Mouse (Mus musculus): ENCODE measurements around the gene Syt3. TPM values are rescaled to one million over a fixed set of nuclear protein-coding genes. Genes with fewer than 3 reads are reported as not detected.
A peak's percentile ranks its signal among the peaks of the same experiment; 100 is the strongest.

The Syt3 gene
- total RNA-seq, 2 experiments from 2014 or later: 77.1 to 81.9 TPM

DNA sequence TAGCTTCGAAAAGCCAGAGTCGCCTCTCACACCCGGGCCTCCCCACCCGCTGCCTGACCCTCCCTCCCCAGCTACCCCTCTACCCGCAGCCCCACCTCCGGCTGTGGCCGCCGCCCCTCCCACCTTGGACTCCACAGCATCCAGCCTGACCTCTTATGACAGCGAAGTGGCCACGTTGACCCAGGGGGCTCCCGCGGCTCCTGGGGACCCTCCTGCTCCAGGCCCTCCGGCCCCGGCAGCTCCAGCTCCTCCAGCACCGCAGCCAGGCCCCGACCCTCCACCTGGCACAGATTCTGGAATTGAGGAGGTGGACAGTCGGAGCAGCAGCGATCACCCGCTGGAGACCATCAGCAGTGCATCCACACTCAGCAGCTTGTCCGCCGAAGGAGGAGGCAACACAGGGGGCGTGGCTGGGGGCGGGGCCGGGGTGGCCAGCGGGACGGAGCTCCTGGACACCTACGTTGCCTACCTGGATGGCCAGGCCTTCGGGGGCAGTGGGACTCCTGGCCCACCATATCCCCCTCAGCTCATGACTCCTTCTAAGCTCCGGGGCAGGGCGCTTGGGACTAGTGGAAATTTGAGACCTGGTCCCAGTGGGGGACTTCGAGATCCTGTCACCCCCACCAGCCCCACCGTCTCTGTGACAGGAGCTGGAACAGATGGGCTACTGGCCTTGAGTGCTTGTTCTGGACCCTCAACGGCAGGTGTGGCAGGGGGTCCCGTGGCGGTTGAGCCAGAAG is 30.1 kb upstream of the Syt3 start:
- intact Hi-C loops (cut with DNase I): no loop called here
- DNase-seq (ENCODE audit: low spot score in 2 of 2): no peak

DNA sequence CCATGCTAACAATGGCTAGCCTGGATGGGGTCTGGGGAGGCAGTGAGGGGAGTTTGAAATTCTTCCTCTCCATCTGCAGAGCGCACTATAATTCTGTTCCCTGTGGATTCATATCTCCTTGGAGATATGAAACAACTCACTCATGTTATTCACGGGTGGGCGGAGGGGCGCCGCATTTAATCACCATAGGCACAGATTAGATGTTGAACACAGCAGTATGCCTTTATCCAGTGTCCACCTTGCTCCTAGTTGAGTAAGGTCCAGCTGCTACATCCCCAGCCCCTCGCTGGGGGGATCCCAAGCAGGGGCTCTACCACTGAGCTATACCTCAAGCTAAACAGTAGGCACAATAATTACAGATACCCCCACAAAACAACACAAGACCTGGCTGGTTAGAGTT is 28.5 kb upstream of the Syt3 start:
- intact Hi-C loops (cut with DNase I): no loop called here
- DNase-seq (ENCODE audit: low spot score in 2 of 2): peak in 1 of 2 experiments; percentile 36

DNA sequence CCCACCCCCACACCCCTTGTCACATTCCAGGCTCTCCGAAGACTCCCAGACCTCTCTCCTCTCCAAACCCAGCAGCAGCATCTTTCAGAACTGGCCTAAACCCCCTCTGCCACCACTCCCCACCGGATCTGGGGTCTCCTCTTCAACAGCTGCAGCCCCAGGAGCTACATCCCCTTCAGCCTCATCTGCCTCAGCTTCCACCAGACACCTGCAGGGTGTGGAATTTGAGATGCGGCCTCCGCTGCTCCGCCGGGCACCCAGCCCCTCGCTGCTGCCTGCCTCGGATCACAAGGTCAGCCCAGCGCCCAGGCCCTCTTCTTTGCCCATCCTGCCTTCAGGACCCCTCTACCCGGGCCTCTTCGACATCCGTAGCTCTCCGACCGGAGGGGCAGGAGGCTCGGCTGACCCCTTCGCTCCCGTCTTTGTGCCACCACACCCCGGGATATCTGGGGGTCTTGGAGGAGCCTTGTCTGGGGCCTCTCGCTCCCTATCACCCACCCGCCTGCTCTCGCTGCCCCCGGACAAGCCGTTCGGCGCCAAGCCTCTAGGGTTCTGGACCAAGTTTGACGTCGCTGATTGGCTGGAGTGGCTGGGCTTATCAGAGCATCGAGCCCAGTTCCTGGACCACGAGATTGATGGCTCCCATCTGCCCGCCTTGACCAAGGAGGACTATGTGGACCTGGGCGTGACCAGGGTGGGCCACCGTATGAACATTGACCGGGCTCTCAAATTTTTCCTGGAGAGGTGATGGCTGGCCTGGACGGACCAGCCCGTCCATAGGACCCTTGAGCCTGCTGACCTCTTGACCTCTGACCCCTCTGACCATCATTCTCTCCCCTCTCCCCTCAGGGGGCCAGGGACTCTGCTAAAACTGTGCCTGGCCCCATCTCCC is 27.1 kb upstream of the Syt3 start:
- DNase-seq (ENCODE audit: low spot score in 2 of 2): peak in 1 of 2 experiments; percentile 27
- intact Hi-C loops (cut with DNase I): no loop called here

DNA sequence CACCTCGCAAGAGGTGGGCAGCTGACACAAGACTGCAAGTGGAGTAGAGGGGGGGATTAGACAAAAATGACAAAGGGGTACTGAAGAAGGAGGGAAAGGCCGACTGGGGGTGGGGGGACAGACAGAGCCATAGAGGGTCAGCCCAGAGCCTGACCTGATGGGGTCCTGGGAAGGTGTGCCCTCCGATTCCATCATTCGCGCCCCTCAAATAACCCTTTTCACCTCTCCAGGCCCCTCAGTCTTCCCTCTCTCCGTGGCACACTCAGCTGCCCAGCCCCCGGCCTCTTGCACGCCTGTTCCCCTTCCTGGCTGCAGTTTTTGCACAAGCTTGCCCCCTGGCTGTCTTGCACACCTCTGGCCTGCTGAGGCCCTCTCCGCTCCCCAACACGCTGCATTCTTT is 26.4 kb upstream of the Syt3 start:
- no peak for DNase-seq (ENCODE audit: low spot score in 2 of 2)
- intact Hi-C loops (cut with DNase I): no loop called here

DNA sequence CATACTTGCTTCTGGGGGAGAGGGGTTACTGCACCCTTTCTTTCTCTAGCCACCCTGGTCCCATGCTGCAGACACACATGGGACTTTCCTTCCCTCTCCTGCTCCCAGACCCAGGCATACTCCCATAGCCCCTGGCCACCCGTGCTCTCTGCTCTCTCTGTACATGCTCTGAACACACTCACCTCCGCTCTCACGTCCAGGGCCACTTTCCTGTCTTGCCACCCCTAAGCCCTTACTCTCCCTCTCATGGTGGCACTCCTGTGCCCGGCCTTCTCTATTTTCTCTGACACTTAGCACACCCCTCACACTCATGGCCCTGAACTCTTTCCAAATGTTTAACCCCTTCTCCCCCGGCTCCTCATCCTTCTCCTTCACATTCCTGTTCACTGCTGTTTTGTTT is 25.9 kb upstream of the Syt3 start:
- DNase-seq (ENCODE audit: low spot score in 2 of 2): no peak
- intact Hi-C loops (cut with DNase I): no loop called here

DNA sequence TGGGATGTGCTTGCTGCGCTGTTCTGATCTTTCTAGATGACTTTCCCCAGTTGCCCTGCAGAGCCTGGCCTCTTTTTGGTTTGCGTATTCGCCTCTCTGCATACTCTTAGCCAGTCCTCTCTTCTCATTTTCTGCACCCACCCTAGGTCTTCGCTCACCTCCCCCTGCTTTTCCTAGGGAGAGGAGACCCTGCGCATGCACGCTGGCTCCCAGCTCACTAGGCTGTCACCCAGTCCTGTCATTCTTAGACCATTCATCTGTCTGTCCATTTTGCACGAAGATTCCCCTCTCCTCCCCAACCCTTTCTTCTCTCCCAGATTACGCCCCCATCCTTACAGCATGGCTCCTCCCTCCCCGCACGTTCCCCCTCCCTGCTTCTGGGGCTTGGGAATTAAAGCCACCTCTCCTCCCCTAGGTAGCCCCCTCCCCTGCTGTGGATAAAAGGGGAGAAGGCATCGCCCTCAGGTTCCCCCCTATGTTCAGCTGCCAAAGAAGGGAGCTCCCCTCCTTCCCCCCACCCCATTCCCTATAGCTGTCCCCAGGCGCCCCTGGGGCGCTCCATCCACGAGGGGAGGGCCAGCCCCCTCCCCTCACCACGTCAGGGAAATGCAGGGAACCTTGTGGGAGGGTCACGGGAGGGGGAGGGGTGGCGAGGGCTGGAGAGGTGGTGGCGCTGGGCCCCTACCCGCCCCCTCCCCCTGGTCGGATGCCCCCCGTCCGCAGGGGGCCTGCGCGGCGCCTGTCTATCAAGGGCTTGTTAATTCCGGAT is 24.8 kb upstream of the Syt3 start:
- DNase-seq (ENCODE audit: low spot score in 2 of 2): peak; percentile 44 to 54
- intact Hi-C loops (cut with DNase I): no loop called here

DNA sequence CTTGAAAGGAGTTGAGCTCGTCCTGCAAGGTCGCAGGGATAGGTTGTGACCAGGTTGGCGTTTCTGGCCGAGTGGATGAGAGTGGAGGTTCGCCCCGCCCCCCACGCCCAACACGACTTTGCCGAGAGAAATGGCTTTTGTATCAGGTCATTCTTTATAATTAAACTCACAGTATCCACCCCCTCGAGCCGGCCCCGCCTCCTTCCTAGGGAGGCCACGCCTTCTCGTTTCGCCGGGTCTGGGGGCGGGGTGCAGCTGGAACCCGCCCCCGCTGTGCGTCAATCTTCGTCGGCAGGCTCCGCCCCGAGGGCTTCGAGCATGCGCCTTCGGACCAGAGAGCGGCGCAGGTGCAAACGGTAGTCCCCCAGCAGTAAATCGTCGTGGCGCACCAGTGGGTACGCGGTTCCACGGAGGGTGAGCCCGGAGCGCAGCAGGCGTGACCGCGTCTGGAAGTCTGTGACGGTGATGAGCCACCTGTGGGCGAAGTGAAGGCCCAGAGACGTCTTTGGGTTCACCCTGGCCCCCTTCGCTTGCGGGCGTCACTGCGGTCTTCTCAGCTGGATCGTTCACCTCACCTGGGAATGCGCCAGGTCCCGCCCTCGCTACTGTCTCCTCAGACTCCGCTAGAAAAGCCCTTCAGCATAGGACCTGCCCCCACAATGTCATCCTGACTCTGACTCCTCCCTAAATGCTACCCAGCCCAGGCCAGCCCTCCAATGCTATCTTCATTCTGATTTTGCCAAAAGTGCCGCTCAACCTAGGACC is 23.8 kb upstream of the Syt3 start:
- DNase-seq (ENCODE audit: low spot score in 2 of 2): peak; percentile 96 to 97
- intact Hi-C loops (cut with DNase I): no loop called here

DNA sequence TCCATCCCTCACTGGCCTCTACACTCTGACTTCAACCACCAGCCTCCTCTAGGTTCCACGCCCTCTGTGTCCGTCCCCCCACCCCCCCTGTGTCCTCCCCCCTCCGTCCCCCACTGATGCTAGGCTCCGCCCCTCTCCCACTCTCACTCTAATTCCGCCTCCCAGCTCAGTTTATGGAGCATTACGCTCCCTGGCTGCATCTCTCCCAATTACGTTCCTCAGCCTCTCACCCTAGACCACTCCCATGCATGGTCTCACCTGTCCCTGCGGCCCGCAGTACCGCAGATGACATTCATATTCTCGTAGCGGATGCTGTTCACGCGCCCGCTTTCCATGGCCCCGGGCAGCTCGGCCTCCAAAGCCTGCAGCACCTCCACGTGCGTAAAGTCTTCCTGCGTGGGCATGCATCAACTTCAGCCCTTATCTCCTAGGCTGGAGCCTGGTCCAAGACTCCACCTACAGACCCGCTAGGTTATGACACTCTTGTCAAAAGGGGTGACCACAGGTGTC is 23.1 kb upstream of the Syt3 start:
- intact Hi-C loops (cut with DNase I): no loop called here
- peak; percentile 36 to 52 for DNase-seq (ENCODE audit: low spot score in 2 of 2)

DNA sequence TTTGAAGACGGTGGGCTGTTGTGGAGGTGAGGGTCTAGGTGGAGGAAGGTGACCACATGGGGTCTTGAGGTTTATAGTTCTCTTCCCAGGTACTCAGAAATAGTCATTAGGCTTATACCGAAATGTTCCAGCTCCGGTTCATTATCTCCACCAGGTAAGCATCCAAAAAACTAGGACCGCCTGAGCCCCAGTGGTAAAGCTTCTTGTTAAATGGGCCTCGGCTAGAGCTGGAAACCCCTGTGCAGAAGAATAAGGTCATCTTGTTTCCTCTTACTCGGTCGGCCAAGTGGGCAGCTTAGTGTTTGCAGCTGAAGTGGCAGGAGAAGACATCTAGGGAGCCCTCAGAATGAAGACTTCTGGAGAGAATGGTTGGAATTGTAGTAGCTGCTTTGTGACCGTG is 11.2 kb upstream of the Syt3 start:
- no peak for DNase-seq (ENCODE audit: low spot score in 2 of 2)
- intact Hi-C loops (cut with DNase I): no loop called here

DNA sequence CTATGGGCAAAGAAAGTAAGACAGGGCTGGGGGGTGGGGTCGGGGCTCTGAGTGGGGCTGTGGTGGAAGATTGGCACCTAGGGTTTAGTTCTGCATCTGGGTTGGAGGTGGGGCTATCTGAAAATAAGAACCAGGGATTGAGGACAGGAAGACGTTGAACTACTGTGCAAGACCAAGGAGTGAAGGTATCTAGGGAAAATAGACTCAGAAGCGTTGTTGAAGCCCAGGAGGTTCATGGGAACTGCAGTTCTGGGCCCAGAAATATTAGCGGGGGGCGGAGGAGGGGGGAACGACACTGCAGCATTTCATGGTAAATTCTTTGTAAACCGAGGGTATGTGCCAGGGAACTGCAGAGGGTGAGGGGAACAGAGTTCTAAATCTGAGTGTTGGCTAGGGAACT is 10.4 kb upstream of the Syt3 start:
- no peak for DNase-seq (ENCODE audit: low spot score in 2 of 2)
- intact Hi-C loops (cut with DNase I): no loop called here

DNA sequence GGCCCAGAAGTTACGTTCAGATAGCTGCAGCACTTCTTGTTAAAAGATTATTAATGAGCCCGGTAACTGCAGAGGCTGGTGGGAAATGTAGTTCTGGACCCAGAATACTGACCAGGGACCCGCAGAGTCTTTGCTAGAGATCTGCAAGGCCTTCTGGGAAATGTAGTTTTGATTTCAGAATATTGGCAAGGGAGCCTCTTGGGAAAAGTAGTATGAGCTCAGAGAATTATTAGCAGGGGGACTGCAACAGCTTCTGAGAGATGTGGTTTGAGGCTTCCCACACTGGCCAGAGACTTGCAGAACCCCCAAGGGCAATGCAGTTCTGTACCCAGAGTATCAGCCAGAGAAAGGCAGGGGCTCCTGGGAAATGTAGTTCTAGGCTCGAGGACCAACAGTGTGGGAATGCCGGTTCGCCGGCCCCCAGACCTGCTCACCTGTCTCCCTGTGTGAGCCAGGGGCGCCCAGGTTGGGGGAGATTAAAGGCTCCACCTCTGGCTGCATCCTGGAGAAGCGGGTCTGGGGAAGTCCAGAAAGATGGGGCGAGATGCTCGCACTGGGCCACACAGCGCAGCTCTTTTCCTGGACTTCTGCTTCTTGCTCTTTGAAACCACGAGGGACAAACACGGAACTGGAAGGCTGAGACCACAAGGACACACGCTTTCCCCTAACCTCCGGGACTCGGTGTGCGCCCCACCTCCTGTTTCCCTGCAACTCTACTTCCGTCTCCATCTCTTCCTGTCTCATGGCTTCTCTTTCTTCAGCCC is 9.8 kb upstream of the Syt3 start:
- peak; percentile 89 to 95 for DNase-seq (ENCODE audit: low spot score in 2 of 2)
- intact Hi-C loops (cut with DNase I): no loop called here

DNA sequence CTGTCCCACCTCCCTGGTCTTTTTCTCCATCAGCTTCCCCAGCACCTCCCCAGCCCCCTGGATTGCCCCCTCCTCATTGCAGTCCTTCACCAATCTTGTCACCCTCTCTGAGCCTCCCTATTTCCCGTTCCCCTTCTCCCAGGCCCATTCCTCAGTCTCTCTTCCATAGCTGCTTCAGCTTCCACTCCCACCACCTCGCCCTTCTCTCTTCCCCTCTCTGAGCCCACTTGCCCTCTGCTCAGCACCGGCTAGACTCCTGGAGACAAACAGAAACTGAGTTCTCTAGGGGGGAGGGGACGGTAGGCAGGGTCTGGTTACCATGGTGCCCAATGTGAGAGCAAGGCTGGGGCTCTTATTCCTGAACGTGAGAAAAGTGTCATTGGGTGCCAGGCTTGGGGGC is 9.1 kb upstream of the Syt3 start:
- peak in 1 of 2 experiments; percentile 33 for DNase-seq (ENCODE audit: low spot score in 2 of 2)

DNA sequence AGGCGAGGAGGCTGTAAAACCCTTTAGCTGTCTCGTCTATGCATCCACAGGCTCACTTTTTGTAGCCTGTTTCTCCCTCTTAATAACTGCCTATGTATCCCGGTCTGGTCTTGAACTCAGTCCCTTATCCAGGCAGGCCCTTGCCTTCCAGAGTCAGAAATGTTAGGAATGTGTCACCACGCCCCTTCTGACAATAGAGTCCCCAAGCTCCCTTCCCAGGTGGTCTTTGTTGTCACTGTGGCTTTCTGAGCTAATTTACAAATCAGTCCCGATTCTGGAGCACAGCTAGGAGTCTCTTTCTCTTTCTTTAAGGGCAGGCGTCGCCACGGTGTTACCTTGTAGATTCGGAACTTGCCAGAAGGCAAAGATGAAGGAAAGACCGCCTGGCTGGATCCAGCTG is 8.7 kb upstream of the Syt3 start:
- intact Hi-C loops (cut with DNase I): loop anchor here (5.0 kb wide), 1 partner anchor 102 kb away; no protein-coding TSS in a partner anchor
- DNase-seq (ENCODE audit: low spot score in 2 of 2): no peak

More for the DNA sequence above, 9.1 kb upstream of the Syt3 start:
- intact Hi-C loops (cut with DNase I): loop anchor here (5.0 kb wide), 1 partner anchor 103 kb away; no protein-coding TSS in a partner anchor

DNA sequence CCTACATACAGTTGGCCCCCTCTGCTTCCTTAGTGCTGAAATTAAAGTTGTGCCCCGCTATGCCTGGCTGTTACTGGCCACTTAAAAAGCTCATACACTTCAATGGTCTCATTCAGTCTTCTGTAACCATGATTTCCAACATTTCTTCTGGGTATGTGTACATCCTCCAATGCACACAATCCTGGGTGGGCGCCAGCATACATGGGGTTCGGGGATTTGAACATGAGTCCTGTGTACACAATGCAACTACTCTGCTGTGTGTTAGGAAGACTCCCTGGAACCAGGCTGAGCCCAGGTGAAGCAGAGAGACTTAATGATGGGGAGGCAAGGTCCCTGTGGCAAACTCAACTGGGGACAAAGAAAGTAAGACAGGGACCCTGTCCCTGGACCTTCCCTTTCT is 8.1 kb upstream of the Syt3 start:
- intact Hi-C loops (cut with DNase I): loop anchor here (5.0 kb wide), 1 partner anchor 102 kb away; no protein-coding TSS in a partner anchor

DNA sequence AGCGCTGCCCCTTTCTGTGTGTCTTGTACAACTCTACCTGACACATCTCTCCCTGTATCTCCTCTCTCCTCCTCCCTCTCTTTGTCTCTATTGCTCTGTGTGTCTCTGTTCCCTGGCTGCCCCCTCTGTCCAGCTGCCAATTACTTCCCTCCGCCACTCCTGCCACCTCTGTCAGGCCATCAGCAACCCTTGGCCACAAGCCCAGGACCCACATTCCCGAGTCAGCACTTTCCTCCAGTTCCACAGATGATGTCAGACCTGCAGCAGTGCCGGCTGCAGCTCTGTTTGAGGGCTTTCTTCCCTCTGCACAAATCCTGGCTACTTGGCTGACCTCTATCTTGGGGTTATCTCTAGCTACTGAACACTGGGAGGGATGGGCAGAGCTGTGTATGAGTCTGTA is 5.6 kb upstream of the Syt3 start:
- intact Hi-C loops (cut with DNase I): loop anchor here (5.0 kb wide), 1 partner anchor 99 kb away; no protein-coding TSS in a partner anchor
- DNase-seq (ENCODE audit: low spot score in 2 of 2): no peak

More for the DNA sequence above, 8.1 kb upstream of the Syt3 start:
- DNase-seq (ENCODE audit: low spot score in 2 of 2): no peak

DNA sequence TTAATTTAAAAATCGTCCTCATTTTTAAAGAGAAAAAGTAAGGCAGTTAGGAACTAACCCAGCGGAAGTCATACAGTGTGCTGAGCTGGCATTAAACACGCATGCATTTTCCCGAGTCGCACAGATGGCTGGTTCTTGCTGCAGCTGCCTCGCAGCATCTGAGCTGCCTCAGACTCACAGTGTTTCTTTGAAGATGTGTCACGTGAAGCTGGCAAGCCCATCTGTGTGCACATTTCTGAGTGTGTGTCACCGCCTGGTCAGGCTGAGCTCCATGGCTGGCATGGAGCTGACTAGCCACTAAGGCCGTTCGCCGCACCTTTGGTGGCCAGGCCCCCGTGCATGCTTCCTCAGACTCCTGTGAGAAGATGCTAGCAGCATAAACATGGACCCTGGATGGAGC is 1.4 kb upstream of the Syt3 start:
- intact Hi-C loops (cut with DNase I): no loop called here

DNA sequence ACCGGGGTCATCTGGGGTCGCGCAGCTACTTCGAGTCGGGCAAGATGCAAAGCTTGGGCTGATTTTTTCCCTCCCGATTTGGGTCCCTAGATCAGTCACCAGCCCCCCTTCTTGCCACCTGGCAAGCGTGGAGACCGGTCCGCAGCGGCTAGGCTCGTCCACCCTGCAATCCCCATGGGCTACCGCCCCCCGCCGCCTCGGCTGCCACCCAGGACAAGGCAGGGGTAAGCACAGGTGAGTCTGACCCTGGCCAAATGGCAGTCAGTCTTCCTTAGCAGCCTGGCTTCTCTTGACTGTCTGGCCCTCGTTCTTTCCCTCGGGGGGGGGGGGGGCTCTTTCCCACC is 786 bp downstream of the Syt3 start:
- intact Hi-C loops (cut with DNase I): no loop called here
- DNase-seq (ENCODE audit: low spot score in 2 of 2): no peak

More for the DNA sequence above, 1.4 kb upstream of the Syt3 start:
- peak; percentile 83 to 93 for DNase-seq (ENCODE audit: low spot score in 2 of 2)

DNA sequence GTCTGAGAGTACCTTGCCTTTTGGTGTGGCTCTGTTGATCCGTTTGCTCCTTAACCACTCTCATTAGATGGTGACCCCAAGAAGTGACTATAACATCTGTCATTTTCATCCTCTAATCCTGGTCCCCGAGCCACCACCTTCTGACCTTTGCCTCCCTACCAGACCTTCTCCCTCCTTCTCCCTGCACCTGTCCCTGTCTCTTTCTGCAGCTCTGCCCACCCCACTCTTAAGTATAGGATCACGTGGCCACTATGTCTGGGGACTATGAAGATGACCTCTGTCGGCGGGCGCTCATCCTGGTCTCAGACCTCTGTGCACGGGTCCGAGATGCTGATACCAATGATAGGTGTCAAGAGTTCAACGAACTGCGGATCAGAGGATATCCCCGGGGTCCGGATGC is 1.8 kb downstream of the Syt3 start, which contains the start of gene 1700008O03Rik:
Gene 1700008O03Rik, minus strand, starts transcription at position 101 of the 400 bp plus-strand sequence.
- intact Hi-C loops (cut with DNase I): no loop called here
- DNase-seq (ENCODE audit: low spot score in 2 of 2): no peak
